Mouse (Mus musculus) cortical plate, adult 2 months (tissue): Measurements from ENCODE around the gene Cbx2.

Experiments used
- CTCF ChIP-seq: fragments of 200-500 bp; IDR thresholded peaks from 2 replicates; pipeline ENCODE4 v1.5.1; 2011; ENCODE audit warnings: mild to moderate bottlenecking, control low read depth, low read length; ENCODE audit not compliant: insufficient read depth; ENCODE audit errors: extremely low read depth
- POLR2A ChIP-seq: fragments of 200-500 bp; IDR thresholded peaks from 2 replicates; pipeline ENCODE4 v1.6.1; 2011; ENCODE audit warnings: mild to moderate bottlenecking, low read length, control low read depth; ENCODE audit not compliant: insufficient read depth; ENCODE audit errors: extremely low read depth

GRCm38 (mm10) chr11:119053738-119054350, 31.1 kb downstream of the Cbx2 start:
- TF ChIP-seq CTCF: no peak
- no peak for TF ChIP-seq POLR2A
